Mouse (Mus musculus): ENCODE data around the gene Slfn9. TPM values are rescaled to one million over a fixed set of nuclear protein-coding genes. Genes with fewer than 3 reads are reported as not detected.

Gene Slfn9
- polyA plus RNA-seq, 1 experiment from 2014 or later = 14.1 TPM

DNA sequence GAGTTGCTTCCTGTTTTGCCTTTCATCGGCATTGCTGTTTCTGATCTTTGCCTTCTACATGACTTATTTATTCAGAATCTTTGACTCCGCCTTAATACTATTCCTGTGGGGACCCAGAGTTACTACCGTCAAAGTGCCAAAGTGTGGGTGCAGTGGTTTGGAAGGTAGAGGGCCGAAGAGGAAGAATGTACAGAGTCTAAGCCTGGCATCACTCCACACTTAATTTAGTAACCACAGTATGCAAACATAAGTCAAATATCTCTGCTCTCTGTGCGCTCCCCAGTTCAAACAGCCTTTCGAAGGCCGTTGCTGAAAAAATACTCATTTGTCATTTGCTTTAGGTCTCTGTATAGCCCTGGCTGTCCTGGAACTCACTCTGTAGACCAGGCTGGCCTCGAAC lies 29.4 kb downstream of the Slfn9 start:
- ATAC-seq = no peak
- Histone ChIP-seq H3K36me3 (ENCODE audit: control insufficient read depth, insufficient read depth, low read length) (no peaks in the 10 kb centered on the region), H3K4me1 (ENCODE audit: control insufficient read depth, insufficient read depth, low read length) (no peaks in the 10 kb centered on the region), H3K4me3 (ENCODE audit: low read length) (no peak overlapping the region), H3K9ac (ENCODE audit: low read depth, low read length) (no peak overlapping the region), H3K4me2 (ENCODE audit: low read depth, low read length) (no peak overlapping the region), H3K27ac (ENCODE audit: low read length) (no peak overlapping the region), H3K9me3 (ENCODE audit: control insufficient read depth, low read length) (no peaks in the 10 kb centered on the region), H3K27me3 (replicated peaks; ENCODE audit: control insufficient read depth, insufficient read depth, low read length) (no peaks in the 10 kb centered on the region)
- WGBS = 77% methylated on average over 8 of the region's 8 CpGs

DNA sequence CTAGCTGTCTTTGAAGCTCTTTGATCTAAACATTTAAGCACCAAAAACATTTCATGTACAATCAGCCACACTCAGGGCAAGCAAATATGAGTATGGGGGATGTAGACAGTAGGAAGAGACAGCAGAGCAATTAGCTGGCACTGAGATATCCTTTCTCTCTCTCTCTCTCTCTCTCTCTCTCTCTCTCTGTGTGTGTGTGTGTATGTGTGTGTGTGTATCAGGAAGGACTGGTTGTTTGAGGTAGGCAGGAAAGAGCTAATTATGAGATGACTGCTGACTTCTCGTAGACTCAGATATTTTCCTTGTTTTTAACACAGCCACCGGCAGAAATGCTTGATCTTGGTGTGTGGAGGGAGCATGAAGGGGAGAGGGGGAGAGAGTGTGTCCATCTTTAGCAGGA lies 29.9 kb downstream of the Slfn9 start:
- H3K4me2 ChIP-seq (ENCODE audit: low read depth, low read length) = no peak overlapping the region
- no peak for ATAC-seq
- H3K36me3 ChIP-seq (ENCODE audit: control insufficient read depth, insufficient read depth, low read length) = no peaks in the 10 kb centered on the region
- H3K9me3 ChIP-seq (ENCODE audit: control insufficient read depth, low read length) = no peaks in the 10 kb centered on the region
- H3K4me3 ChIP-seq (ENCODE audit: low read length) = no peak overlapping the region
- WGBS = 68% methylated on average over 2 of the region's 2 CpGs
- H3K4me1 ChIP-seq (ENCODE audit: control insufficient read depth, insufficient read depth, low read length) = no peaks in the 10 kb centered on the region
- H3K27me3 ChIP-seq (replicated peaks; ENCODE audit: control insufficient read depth, insufficient read depth, low read length) = no peaks in the 10 kb centered on the region
- H3K9ac ChIP-seq (ENCODE audit: low read depth, low read length) = no peak overlapping the region
- no peak overlapping the region for H3K27ac ChIP-seq (ENCODE audit: low read length)

DNA sequence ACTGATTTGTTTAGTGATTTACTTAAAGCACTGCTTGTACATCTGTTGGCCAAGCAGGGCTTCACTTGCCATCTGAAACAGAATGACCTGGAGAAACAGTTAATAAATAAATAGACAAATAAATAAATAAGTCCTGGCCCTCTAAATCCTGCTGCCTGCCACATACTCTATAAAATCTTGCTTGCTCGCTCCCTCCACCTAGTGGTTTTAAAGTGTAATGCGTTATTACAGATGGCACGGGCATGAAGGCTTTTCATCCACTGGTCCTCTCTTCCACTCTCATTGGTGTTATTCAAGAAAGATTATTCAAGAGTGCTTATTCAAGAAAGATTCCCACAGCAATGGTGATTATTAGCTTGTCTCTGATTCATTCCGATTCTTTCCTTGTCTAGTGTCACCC lies 32.0 kb downstream of the Slfn9 start:
- H3K4me1 ChIP-seq (ENCODE audit: control insufficient read depth, insufficient read depth, low read length) = no peaks in the 10 kb centered on the region
- H3K4me2 ChIP-seq (ENCODE audit: low read depth, low read length) = no peak overlapping the region
- H3K4me3 ChIP-seq (ENCODE audit: low read length) = no peak overlapping the region
- no peaks in the 10 kb centered on the region for H3K9me3 ChIP-seq (ENCODE audit: control insufficient read depth, low read length)
- no peak overlapping the region for H3K9ac ChIP-seq (ENCODE audit: low read depth, low read length)
- H3K27ac ChIP-seq (ENCODE audit: low read length) = no peak overlapping the region
- no peaks in the 10 kb centered on the region for H3K27me3 ChIP-seq (replicated peaks; ENCODE audit: control insufficient read depth, insufficient read depth, low read length)
- WGBS = 16% methylated on average over 4 of the region's 4 CpGs
- no peak for ATAC-seq
- H3K36me3 ChIP-seq (ENCODE audit: control insufficient read depth, insufficient read depth, low read length) = no peaks in the 10 kb centered on the region

DNA sequence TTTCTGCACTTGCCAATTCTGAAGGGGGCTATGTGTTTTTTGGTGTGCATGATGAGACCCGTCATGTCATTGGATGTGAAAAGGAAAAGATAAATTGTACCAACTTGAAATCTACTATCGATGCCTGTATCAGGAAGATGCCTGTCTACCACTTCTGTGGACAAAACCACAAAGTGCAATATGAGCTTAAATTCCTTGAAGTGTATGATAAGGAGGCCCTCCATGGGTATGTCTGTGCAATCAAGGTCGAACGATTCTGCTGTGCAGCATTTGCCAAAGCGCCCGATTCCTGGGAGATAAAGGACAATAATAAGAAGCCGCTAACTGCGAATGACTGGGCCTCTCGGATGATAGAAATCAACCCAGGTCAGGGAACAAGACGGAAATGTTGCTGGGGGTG lies 34.7 kb downstream of the Slfn9 start:
- Histone ChIP-seq H3K4me3 (ENCODE audit: low read length) (no peak overlapping the region), H3K4me1 (ENCODE audit: control insufficient read depth, insufficient read depth, low read length) (no peaks in the 10 kb centered on the region), H3K4me2 (ENCODE audit: low read depth, low read length) (no peak overlapping the region), H3K9me3 (ENCODE audit: control insufficient read depth, low read length) (no peaks in the 10 kb centered on the region), H3K27ac (ENCODE audit: low read length) (no peak overlapping the region), H3K36me3 (ENCODE audit: control insufficient read depth, insufficient read depth, low read length) (no peaks in the 10 kb centered on the region), H3K9ac (ENCODE audit: low read depth, low read length) (no peak overlapping the region), H3K27me3 (replicated peaks; ENCODE audit: control insufficient read depth, insufficient read depth, low read length) (peaks cover 12% of the 10 kb centered on the region)
- WGBS = 70% methylated on average over 10 of the region's 10 CpGs
- no peak for ATAC-seq

DNA sequence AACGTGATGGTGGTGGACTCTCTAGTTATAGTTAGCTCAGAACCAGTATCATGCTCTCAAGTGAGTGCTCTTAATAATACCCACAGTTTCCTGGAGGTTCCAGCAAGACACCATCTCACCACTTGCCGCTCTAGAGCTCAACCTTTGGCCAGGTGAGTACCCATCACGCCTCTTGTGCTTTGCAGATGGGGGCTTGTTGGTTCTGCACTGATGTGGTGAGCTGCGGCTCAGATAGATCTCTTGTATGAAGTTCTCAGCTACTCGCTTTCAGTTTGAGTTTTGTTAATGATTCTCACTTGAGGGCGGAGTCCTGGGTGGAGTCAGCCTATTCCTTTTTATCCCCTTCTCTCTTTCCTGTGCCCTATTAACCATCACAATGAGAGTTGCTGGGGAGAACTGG lies 37.0 kb downstream of the Slfn9 start:
- Histone ChIP-seq H3K36me3 (ENCODE audit: control insufficient read depth, insufficient read depth, low read length) (no peaks in the 10 kb centered on the region), H3K9ac (ENCODE audit: low read depth, low read length) (no peak overlapping the region), H3K27me3 (replicated peaks; ENCODE audit: control insufficient read depth, insufficient read depth, low read length) (peaks cover 28% of the 10 kb centered on the region), H3K9me3 (ENCODE audit: control insufficient read depth, low read length) (no peaks in the 10 kb centered on the region), H3K4me3 (ENCODE audit: low read length) (no peak overlapping the region), H3K27ac (ENCODE audit: low read length) (no peak overlapping the region), H3K4me2 (ENCODE audit: low read depth, low read length) (no peak overlapping the region), H3K4me1 (ENCODE audit: control insufficient read depth, insufficient read depth, low read length) (0 out of 2 replicates have a peak, but pooled peaks cover 3% of the 10 kb centered on the region)
- ATAC-seq = no peak
- WGBS = 72% methylated on average over 6 of the region's 6 CpGs

DNA sequence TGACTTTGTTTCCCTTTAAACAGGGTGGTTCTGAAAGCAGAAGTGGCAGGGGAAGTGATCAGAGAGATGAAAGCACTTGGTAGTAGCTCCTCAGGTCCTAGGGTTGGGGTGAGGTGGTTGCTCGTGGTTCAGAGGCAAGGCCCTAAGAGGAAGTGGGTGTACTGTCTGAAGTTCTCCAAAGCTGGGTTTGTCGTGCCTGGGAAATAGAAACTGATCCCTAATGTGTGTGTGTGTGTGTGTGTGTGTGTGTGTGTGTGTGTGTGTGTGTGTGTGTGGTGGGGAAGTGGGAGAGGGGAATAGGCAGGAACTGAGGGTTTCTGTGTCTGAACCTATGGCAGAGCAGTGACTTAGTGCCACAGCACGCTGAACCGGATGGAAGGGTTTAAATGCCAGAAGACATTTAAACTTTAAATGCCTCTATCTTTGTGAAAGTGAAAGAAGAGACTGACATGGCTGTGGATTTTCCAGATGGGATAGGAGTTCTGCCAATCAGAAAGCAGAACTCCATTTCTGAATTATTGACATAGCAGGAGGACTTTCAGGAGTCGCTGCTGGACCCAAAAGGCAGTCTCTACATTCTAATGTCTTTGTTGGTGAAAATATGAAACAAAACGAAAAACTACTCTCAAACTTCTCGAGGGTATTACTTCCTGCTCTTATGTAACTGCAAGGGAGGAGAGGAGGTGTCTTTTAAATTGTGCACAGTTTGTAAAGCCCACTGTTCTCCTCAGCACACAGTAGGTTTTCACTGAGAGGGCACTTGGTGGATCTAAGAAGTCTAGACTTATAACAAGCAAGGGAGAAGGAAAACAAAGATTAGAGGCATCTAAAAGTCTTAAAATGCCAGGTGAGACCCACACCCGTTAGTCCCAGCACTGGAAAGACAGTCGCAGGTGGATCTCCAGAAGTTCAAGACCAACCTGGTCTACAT lies 38.8 kb downstream of the Slfn9 start:
- H3K9me3 ChIP-seq (ENCODE audit: control insufficient read depth, low read length) = no peaks in the 10 kb centered on the region
- WGBS = 56% methylated on average over 9 of the region's 9 CpGs
- H3K4me3 ChIP-seq (ENCODE audit: low read length) = peak overlapping the region; percentile 32; the same call in 1 of the 2 replicates
- no peak for ATAC-seq
- H3K4me1 ChIP-seq (ENCODE audit: control insufficient read depth, insufficient read depth, low read length) = 0 out of 2 replicates have a peak, but pooled peaks cover 3% of the 10 kb centered on the region
- H3K27me3 ChIP-seq (replicated peaks; ENCODE audit: control insufficient read depth, insufficient read depth, low read length) = peaks cover 28% of the 10 kb centered on the region
- no peaks in the 10 kb centered on the region for H3K36me3 ChIP-seq (ENCODE audit: control insufficient read depth, insufficient read depth, low read length)
- no peak overlapping the region for H3K27ac ChIP-seq (ENCODE audit: low read length)
- H3K4me2 ChIP-seq (ENCODE audit: low read depth, low read length) = no peak overlapping the region
- no peak overlapping the region for H3K9ac ChIP-seq (ENCODE audit: low read depth, low read length)

DNA sequence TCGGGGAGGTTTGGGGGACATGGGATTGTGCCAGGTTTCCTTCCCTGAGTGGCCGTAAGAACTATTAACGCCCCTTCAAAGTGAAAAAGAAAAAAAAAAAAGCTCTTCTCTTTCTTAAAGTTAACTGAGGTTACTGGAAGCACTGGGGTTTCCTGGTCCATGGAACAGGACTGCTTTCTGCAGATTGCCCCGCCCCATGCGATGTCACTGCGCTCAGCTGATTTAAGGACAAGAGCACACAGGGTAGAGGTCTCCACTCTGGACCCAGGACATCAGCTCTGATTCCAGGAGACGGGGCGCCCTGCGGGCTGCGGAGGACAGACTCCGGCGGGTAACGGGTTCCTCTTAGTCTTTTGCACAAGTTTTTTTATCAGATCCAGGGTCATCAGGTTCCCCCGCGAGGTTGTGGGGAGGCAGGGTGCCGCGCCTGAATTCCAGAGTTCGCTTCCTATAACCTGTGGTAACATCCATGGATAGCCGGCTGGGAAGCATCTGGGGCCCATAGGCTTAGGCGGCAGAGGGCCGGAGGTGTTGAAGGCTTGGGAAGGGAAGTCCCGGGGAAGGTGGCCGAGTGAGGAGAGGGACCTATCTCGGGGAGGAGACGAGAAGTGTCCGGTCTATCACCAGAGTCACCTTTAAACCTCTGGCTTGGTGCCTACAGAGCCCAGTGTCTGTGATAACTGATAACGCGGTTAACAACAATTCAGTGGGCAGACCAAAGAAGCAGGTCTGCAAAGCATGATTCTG lies 39.6 kb downstream of the Slfn9 start:
- no peak for ATAC-seq
- WGBS = 7% methylated on average over 28 of the region's 28 CpGs
- H3K4me3 ChIP-seq (ENCODE audit: low read length) = peak overlapping the region; percentile 32
- 0 out of 2 replicates have a peak, but pooled peaks cover 3% of the 10 kb centered on the region for H3K4me1 ChIP-seq (ENCODE audit: control insufficient read depth, insufficient read depth, low read length)
- H3K27ac ChIP-seq (ENCODE audit: low read length) = no peak overlapping the region
- H3K9ac ChIP-seq (ENCODE audit: low read depth, low read length) = no peak overlapping the region
- no peaks in the 10 kb centered on the region for H3K36me3 ChIP-seq (ENCODE audit: control insufficient read depth, insufficient read depth, low read length)
- no peaks in the 10 kb centered on the region for H3K9me3 ChIP-seq (ENCODE audit: control insufficient read depth, low read length)
- H3K27me3 ChIP-seq (replicated peaks; ENCODE audit: control insufficient read depth, insufficient read depth, low read length) = peaks cover 28% of the 10 kb centered on the region
- H3K4me2 ChIP-seq (ENCODE audit: low read depth, low read length) = peak overlapping the region; percentile 31; the same call in 1 of the 2 replicates

DNA sequence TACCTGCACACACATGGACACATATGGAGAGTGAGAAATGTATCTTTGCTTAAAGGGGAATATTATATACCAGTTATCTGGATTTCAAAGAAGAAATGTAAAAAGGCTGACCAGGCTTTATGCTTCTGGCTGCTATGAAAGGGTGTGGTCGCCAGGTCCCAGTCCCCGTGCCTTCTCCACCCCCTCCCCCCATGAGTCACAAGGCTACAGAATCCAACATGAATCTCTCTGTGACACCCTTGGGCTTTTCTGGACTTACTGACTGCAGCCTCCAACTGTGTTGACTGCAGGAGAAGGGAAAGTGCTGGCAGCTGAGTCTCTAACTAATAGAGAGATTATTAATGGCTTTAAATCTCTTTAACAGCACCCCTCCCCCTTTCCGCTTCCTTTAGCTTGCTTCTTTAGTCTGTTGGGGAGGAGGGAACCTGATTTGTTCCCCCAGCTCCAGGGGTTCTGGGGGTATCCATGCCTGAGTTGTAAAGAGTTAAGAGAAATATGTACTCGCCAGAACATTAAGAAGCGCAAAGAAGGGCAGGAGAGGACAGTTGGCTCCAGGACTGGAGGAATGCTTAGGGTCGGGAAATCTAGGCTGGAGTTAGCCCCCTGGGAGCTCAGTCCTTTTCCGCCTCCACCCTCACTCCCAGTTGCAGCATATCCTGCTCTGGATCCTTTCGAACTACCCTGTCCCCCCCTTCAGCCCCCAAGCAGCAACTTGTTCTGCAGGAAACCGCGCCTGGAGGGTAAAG lies 40.7 kb downstream of the Slfn9 start, which contains the start of gene Slfn5:
Gene Slfn5, plus strand, starts transcription at position 614 of the 746 bp plus-strand sequence.
- H3K27ac ChIP-seq (ENCODE audit: low read length) = no peak within 1 kb of the TSS
- peak within 1 kb of the TSS; percentile 32 for H3K4me3 ChIP-seq (ENCODE audit: low read length)
- ATAC-seq = no peak
- no peak within 1 kb of the TSS for H3K9ac ChIP-seq (ENCODE audit: low read depth, low read length)
- 8% methylated on average over 10 of the region's 10 CpGs for WGBS
- peak within 1 kb of the TSS; percentile 31; the same call in 1 of the 2 replicates for H3K4me2 ChIP-seq (ENCODE audit: low read depth, low read length)
- no peaks in the 10 kb centered on the region for H3K9me3 ChIP-seq (ENCODE audit: control insufficient read depth, low read length)
- peaks cover 28% of the 10 kb centered on the region for H3K27me3 ChIP-seq (replicated peaks; ENCODE audit: control insufficient read depth, insufficient read depth, low read length)
- H3K36me3 ChIP-seq (ENCODE audit: control insufficient read depth, insufficient read depth, low read length) = no peaks in the 10 kb centered on the region
- 0 out of 2 replicates have a peak, but pooled peaks cover 3% of the 10 kb centered on the region for H3K4me1 ChIP-seq (ENCODE audit: control insufficient read depth, insufficient read depth, low read length)

DNA sequence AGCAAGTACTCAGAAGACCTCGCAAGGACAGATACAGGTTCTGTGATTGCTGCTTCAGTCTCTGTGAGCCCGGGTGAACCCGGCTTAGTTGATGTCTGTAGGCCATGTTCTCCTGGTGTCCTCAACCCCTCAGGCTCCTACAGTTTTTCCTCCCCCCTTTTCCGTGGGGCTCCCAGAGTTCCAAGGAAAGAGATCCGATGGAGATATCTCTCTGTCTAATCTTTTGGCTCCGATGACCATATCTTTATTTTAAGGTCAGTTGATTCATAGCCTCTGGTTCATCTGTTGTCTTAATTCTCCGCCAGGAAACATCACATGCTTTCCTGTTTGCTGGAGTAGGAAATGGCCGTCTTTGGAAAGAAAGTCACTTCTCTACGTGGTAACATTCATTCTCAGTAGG lies 42.6 kb downstream of the Slfn9 start:
- no peak overlapping the region for H3K9ac ChIP-seq (ENCODE audit: low read depth, low read length)
- H3K4me1 ChIP-seq (ENCODE audit: control insufficient read depth, insufficient read depth, low read length) = 0 out of 2 replicates have a peak, but pooled peaks cover 3% of the 10 kb centered on the region
- peaks cover 23% of the 10 kb centered on the region for H3K27me3 ChIP-seq (replicated peaks; ENCODE audit: control insufficient read depth, insufficient read depth, low read length)
- H3K4me3 ChIP-seq (ENCODE audit: low read length) = no peak overlapping the region
- no peak overlapping the region for H3K27ac ChIP-seq (ENCODE audit: low read length)
- no peak for ATAC-seq
- H3K9me3 ChIP-seq (ENCODE audit: control insufficient read depth, low read length) = no peaks in the 10 kb centered on the region
- no peaks in the 10 kb centered on the region for H3K36me3 ChIP-seq (ENCODE audit: control insufficient read depth, insufficient read depth, low read length)
- WGBS = 82% methylated on average over 9 of the region's 9 CpGs
- no peak overlapping the region for H3K4me2 ChIP-seq (ENCODE audit: low read depth, low read length)
